Mouse (Mus musculus) mesoderm, embryonic 11.5 days (tissue): ENCODE data around the gene Phtf1.

ENCODE experiments used
- DNase-seq: peaks from one replicate; pipeline ENCODE4 v3.0.0-alpha.2; 2012; ENCODE audit warnings: low read depth, low spot score

Gene Phtf1

DNA sequence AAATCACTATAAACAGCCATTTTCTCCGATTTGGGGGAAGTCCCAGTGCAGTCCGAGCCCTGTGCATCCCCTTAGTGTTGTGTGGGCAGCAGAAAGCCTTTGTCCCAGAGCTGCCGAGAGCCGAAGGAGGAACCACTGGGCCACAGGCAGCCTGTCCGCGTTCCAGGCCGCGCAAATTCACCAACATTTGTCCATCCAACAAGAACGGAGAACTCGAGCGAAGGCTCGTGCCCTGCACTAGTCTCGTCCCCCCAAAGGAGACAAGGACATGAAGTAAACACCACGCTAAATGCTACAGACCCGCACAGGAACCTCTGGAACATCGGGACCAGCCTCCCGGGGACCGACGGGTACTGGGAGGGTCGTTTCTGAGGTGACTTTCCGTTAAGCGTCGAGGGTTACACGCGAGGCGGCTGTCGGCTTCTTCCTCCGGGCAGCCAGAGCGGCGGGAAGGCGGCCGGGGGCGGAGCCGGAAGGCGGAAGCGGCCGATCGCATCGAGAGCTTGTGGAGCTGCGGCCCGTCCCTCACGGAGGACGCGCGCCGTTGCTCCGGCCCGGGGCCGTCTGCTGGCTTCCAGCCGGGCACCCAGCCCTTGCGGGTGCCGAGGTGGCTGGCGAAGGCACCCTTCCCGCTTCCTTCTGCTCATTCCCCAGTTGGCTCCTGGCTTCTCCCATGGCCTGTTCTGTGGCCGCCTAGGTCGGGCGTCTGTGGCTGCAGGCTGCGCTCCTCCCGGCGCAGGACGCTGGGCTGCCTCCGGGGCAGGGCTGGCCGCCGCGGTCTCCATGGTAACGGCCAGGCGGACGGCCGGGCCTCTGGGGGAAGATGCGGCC, at the start of gene Phtf1:
Gene Phtf1 (plus strand): TSS at position 250 of the 831 bp plus-strand sequence.
- peak; percentile 86 for DNase-seq

DNA sequence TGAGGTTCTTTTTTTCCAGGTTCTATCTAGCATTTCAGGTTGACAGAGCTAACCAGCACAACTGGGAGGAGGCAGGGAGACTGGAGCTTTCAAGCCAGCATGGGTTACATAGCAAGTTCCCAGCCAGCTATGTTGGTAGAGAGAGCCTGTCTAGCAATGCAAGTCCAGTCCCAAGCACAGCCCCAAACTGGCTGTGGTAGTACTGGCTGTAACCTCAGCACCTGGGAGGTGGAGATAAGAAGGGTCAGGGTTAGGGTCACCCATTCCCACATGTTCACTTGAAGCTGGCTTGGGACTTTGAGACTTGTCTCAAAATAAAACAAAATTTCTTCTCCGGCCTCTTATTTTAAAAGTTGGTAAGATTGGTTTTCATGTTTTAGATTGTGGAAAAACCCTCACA, 47.8 kb upstream of the Phtf1 start:
- DNase-seq: no peak

DNA sequence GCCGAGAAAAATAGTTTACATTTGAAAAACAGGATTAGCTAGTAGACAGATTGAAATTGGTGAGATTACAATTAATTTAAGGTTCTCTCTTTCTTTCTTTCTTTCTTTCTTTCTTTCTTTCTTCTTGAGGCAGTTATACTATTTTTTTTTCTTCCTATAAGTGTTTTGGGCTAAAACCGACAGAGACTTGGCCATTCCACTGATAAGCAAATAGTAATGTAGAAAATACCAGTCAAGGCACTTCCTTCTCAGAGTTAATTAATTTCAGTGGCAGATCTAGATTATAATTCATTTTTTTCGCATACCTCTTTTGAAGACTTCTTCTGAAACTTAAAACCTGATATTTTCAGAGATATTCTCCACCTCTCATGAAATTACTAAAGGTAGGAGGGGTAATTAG, 42.6 kb upstream of the Phtf1 start:
- DNase-seq: no peak

DNA sequence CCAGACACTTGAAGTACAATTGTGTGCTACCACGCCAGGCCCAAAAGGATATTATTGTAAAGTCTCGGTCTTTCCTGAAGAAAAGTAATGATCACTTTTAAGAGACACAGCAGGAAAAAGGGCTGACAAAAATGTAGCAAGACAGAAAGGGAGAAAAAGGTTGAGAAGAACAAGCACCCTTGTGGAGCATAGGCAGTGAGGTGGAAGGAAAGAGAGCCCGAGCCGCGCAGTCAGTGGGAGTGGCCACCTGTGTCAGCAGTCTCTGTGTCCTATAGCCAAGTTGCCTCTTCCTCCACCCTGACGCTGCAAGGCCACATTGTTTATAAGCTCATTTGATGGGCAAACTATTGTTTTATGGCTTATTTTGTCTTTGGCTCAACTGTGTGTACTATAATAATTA, 40.4 kb upstream of the Phtf1 start:
- DNase-seq: no peak

DNA sequence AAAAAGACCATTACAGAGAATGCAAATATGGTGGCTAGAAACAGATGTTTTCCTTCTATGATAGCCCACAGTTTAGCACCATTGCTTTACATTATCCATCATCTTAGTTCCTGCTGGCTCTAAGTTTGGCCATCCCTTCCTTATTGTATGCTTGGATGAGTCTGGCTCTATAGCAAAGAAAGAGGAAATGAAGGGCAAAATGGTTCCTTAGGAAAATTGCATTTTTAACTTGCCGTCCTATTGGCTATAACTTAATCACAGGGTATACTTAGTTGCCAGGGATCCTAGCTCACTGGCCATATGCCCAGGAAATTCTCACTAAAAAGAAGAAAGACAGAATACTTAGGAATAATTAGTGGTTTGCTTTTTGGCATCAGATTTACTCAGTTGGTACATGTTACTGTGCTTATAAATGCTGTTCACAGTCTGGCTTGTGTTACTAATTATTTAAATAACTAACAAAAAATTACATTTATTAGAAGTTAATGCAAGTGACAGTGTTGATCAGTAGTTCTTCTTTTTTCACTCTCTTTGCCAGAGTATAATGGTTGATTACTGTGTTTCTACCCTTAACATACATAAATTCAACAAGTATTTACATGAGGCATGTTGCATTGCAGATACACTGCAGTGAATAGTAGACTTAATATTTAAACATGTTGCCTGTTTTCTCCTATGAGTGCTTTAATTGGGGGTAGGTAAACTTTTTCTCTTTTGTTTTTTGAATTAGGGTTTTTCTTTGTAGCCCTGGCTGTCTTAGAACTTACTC, 22.9 kb upstream of the Phtf1 start:
- DNase-seq: no peak

DNA sequence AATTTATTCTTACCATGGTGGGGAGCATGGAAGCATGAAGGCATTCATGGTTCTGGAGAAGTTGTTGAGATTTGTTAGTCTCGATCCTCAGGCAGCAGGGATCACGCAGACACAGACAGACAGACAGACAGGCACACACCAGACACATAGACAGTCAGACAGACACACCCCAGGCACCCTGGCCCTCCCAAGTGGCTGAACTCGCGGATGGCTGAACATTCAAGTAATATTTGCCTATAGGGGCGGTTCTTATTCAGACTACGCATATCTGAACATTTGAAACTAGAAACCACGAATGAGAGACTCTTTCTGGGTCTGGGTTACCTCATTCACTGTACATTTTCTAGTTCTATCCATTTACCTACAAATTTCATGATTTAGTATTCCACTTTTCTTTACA, 19.2 kb upstream of the Phtf1 start:
- no peak for DNase-seq

DNA sequence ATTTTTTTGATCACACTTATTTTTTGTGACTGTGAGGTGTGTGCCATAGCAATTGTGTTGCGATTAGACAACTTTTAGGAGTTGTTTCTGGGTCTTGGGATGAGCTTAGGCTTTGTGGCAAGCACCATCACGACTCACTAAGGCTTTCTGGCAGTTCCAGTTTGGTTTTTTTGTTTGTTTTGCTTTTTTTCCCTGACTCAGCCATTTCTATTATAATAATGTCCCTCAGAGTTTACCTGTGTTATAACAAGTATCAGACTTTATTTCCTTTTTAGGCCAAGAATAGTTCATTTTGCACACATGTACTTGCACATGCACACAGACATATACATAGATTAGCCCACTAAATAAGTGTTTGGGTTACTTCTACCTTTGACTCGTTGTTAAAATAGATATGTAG, 7.3 kb upstream of the Phtf1 start:
- DNase-seq: no peak

DNA sequence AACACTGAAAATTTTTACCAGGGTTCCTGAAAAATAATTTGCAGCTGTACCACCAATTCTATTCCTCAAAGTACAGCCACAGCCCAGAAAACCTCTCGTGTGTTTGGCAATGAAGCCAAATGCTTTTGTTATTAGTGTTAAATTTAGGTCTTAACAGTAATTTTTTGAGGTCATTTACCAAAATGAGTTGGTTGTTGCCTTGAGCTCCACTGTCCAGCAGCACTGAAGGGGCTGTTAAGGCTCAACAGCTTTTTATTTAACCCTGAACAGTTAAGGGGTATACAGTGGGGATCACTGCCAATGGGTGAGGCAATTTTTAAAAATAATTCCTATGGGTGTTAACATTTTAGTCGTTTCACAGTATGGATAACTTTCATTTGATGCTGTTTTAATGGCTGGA, 679 bp upstream of the Phtf1 start:
- DNase-seq: no peak

DNA sequence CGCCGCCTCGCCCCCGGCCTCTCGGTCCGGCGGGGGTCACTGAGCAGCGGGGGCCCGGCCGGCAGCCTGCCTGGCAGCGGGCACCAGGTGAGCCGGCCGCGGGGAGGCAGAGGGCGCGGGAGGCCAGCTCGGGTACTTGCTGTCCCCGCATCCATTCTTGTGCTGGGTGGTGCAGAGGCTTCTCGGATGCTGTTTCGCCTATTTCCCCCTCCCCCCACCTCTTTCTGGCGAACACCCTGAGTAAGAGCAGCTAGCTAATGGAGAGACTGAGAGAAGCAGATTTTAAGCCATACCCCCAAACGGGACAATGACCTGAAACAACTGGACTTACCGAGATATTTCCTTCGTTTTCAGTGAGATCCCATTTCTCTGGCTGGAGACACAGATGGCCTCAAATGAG, 791 bp downstream of the Phtf1 start:
- peak; percentile 74 for DNase-seq

DNA sequence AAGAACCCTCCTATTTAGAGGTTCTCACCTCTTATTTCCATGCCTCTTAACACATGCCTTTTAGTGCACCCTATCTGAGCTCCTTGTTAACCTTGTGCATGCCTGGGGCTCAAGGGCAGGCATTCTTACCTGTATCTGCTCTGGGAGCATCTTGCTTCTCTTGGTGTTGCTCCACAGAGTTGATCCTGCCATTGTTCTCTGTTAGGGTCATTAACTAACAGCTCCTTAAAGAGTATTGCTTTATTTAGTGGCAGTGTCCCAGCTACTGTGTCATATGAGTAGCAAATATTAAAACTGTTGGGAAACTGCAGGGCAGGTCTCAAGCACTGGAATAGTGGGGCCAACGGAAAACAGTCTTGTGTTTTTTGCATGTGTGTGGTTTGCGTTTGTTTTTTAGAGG, 3.2 kb downstream of the Phtf1 start:
- no peak for DNase-seq

DNA sequence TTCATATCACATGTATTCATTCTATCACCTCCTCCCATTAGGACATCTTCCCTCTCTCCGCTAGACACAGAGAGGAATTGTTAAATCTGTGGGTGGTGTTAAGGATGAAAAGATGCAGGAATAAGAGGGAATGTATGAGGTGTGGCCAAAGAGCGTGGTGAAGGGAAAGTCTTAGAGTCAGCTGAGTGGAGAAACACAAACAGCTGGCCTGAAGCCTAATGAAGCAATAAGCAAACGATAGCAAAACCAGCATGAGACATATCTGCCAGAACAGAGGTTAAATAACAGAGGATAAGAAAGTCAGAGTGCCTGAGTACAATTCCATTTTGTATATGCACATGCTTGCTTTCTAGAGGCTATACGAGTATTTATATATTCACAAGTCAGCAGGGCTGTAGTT, 16.6 kb downstream of the Phtf1 start:
- no peak for DNase-seq

DNA sequence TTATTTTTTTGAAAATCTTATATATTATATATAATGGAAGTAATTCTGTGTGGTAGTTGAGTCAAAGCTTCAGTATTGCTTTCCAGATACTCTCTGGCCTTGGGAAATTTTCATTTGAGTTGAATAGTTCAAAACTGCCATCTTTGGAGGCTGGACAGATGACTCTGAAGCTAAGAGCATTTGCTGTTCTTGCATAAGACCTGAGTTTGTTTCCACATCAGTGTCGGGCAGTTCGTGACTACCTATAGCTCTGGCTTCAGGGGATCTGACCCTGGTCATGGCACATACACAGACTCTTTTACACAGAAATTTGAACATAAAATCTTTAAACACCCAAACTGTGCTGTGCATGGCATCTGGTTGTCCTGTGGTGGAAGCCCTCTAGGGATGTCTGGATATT, 17.3 kb downstream of the Phtf1 start:
- DNase-seq: no peak

DNA sequence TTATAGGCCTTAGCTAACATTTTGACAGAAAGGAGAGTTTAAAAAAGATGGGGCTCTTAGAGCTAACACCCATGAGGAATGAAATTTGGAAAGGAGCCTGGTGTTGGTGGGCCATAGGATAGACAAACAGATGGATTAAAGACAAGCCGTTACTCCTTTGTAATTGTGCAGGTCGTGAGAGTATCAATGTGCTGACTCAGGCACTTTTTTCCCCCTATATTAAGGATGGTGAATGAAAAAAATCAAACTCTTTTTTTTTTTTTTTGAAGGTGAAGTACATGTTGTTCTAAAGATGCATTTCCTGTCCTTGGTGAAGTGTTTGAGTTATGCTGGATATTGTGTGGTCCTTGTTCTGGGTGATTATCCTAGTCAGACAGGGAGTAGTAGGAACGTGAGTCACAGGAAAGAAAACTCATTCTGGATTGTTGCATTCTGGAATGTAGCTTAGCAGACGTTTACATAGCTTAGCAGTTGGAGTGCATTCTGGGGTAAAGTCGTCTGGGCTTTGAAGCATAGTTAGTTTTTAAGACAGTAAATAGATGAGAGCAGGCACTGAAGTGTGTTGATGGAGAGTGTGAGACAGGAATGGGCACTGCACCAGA, 20.0 kb downstream of the Phtf1 start:
- no peak for DNase-seq

DNA sequence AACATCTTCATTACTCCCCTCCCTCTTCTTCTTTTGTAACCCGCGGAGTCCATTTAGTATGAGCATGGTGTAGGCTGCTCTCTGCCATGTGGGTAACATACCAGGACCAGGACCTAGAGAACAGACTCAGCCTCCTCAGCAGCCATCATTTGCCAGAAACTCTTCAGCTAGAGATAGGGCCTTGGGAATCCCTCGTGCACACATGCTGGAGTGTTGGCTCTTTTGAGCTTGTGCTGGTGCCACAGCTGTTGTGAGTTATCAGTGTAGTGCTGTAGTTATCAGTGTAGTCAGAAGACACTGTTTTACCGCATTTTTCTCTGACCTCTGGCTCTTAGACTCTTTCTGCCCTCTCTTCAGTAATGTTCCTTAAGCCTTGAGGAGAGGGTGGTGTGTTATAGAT, 21.4 kb downstream of the Phtf1 start:
- DNase-seq: no peak

DNA sequence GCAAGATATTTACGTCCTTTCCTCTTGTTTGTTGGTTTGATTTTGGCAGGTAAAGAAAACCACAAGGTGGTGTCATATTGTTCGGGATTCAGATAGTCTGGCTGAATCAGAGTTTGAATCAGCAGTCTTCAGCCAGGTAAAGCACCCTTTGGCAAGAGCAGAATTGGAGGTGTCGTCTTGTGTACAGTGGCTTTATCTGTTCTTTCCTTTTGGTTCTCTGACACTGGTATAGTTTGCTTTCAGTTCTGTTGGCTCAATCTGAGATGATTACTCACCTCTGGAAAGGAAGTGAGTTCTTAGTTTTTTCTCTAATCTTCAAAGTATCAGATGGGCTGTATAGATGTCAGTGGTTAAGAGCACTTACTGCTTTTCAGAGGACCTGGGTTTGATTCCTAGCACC, 23.4 kb downstream of the Phtf1 start:
- DNase-seq: no peak

DNA sequence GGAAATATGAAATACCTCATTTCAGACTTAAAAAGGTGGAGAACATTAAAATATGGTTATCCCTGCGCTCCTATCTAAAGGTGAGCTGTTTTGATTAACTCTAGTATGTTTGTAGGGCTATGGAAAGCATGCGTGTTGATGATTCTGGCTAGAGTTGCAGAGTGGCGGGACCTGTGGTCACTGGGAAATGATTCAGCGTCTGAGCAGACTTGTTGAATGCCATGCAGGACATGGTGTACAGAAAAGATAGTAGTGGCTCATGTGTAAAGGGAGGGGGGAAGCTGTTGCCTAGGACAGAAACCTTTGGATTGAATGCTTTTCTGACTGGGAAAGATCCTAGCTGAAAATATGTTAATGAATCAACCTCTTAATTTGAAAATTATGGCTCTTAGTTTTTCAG, 30.8 kb downstream of the Phtf1 start:
- no peak for DNase-seq

DNA sequence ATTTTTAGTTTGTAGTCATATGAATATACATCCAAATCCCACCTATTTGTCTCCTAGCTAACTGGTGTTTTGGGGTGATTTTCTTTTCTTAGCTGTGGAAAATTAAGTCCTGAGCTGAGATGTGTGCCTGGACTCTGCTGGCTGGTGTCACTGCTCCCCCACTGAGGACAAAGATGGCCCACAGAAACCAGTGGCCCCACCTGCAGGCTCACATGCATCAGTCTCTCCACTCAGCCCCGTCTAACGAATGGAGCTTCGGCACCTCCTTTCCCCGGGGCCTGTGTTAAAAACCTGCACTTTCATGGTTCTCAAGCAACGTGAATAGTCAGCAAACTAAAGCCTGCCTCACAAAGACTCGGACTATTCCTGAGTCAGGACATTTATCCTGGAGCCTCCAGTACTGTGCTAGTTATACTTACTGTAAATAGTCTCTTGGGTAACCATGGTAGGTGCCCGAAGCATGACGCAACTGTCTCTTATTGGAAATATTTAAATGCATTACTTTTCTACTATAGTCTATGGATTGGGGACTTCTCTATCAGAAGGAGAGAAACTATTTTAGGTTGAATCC, 39.1 kb downstream of the Phtf1 start:
- no peak for DNase-seq

DNA sequence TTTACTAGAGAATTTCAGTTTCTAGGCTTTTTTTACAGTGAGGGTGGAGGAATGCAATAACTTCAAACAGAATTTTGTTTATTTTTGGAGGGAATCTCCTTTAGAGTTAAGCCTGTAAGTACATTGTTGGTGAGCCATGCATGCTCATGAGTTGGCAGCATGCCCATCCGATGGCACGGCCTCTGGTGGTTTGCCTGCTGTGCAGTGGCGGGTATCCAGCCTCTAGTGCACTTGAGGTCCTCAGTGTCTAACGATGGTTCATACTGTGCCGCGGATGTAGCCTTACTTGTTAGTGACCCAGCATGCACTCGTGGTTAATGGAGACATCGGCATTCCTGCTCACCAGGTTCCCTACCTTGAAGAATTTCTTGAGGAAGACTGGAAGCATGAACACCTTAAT, 39.6 kb downstream of the Phtf1 start:
- DNase-seq: no peak

DNA sequence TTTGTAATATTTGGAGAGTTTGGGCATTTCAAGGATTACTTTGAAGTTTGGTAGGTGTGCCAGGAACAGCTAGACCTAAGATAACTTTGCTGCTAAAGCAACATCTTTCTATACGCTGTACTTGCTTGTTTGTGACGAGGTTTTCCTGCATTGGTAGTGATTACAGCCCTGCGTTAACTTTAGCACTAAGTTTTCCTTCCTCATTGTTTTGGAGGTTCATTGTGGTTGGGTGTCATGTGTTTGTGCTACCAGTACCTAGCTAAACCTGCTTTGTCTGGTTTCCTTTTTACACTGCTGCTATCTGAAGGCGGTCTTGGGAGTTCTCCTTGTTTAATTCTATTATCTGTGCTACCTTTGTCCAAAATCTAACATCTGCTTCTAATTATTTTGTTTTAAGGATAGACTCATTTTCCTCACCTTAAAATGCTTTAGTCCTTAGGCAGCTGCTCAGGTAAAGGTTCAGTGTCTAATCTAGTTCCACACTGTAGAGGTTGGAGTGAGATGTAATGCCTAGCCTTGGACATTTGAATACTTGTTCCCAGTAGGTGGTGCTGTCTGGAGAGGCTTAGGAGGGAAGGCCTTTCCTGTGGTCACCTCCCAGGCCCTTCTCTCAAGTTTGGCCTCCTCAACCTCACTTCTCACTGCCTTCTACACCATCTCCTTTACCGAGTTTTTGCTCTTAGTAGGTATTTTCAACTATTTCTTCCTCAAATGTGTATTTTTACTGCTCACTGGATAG, 42.2 kb downstream of the Phtf1 start:
- no peak for DNase-seq

DNA sequence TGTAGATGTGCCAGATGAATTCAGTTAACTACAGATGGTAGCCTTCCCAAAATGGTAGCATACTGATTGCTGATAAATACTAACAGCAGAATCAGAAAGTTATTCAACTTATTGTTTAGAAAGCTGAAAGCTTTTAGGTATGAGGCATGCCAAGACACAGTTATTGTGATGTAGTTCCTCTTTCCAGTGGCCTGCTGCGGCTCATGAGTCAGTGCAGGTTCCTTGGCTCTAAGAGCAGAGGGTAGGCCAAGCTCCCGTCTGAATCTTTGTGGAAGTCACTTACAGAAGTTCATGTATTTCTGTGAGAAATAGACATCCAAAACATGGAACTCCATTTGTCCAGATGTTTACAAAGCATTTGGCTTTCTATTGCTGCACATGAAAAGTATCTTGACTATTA, 44.1 kb downstream of the Phtf1 start:
- no peak for DNase-seq

DNA sequence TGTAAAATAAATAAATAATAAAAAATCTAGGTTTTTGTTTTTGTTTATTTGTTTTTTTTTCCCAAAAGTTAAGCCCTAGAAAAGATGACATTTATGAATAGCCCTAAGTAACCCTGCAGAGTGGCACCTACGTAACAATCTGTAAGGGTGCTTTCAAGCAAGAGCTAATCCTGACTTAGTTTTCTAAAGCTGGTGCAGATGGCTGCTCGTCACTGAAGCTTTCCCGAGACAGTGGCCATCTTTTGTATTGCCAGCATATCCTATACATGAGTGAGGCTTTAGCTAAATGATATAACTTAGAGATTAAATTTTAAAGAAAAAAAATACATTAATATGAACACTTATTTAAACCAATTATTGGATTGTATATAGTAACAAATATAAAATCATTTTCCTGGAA, 50.0 kb downstream of the Phtf1 start:
- DNase-seq: no peak

DNA sequence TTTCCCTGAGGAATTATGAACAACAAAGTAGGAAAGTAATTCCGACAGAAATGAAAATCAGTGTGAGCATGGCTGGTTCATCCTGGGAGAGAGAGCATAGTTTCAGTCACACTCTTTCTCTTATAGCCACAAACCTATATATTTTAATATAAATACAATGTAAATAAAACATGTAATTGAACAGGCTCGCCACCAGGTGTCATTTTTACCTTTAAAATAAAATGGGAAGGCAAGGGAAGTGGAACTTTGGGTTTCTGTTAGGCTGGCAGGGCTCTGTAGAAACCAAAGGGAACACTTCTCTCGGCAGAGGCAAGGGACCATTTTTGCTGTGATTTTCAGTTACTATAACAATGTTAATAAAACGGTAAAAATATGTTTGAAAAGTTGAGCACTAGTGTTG, 51.5 kb downstream of the Phtf1 start:
- peak; percentile 18 for DNase-seq
